Mouse (Mus musculus) hindbrain, embryonic 12.5 days (tissue): ENCODE results near the gene Gm2916. TPM values are rescaled to one million over a fixed set of nuclear protein-coding genes. Genes with fewer than 3 reads are reported as not detected.
"Not testable (repeated sequence)": the region's sequence is repeated elsewhere in the genome, so short reads cannot be mapped to it uniquely, and the experiment has no call there.

Experiments used
- ATAC-seq: fragments of 200-750 bp; cut with Nextera tagmentation; 2 replicates; pipeline ENCODE4 v1.8.0; 2017; ENCODE audit warnings: moderate TSS enrichment; ENCODE audit not compliant: low FRiP score
- H3K27ac ChIP-seq: fragments of 300-500 bp; sonication (generic); 2 replicates; pipeline ENCODE4 v1.5.1; 2016; ENCODE audit warnings: mild to moderate bottlenecking
- H3K27me3 ChIP-seq: fragments of 300-500 bp; sonication (generic); 2 replicates; pipeline ENCODE4 v1.6.1; 2016; ENCODE audit warnings: mild to moderate bottlenecking
- H3K36me3 ChIP-seq: fragments of 300-500 bp; sonication (generic); 2 replicates; pipeline ENCODE4 v1.6.1; 2016; ENCODE audit warnings: mild to moderate bottlenecking
- H3K4me1 ChIP-seq: fragments of 300-500 bp; sonication (generic); 2 replicates; pipeline ENCODE4 v1.6.1; 2016
- H3K4me2 ChIP-seq: fragments of 300-500 bp; sonication (generic); replicated peaks from 2 replicates; pipeline ENCODE4 v1.6.1; 2016; ENCODE audit warnings: mild to moderate bottlenecking
- H3K4me3 ChIP-seq: fragments of 300-500 bp; sonication (generic); 2 replicates; pipeline ENCODE4 v1.5.1; 2016; ENCODE audit warnings: mild to moderate bottlenecking
- H3K9ac ChIP-seq: fragments of 300-500 bp; sonication (generic); 2 replicates; pipeline ENCODE4 v1.6.1; 2016; ENCODE audit warnings: mild to moderate bottlenecking, moderate library complexity
- H3K9me3 ChIP-seq: fragments of 300-500 bp; sonication (generic); replicated peaks from 2 replicates; pipeline ENCODE4 v1.6.1; 2016; ENCODE audit warnings: mild to moderate bottlenecking
- WGBS: fragments of 180-500 bp; shearing (Covaris S2); methylation state at CpG from one replicate; pipeline ENCODE4 v1.1.7; 2016; 5-methylcytosine and 5-hydroxymethylcytosine counted together
- polyA plus RNA-seq: library from polyadenylated mRNA; unstranded; fragments of >200 nt; fragmentation: Nextera tagmentation; extraction: Ambion mirVana; gene quantifications from 2 replicates; pipeline ENCODE4 v1.2.1, GENCODE M21; 2016

Gm2916 gene
- polyA plus RNA-seq, result 0.26 TPM in 1 of 2 replicates, not detected in the other

GRCm38 (mm10) chr14:3883872-3884271, at the start of gene Gm2916:
Gene Gm2916, plus strand, starts transcription at chr14:3884172.
- not testable (repeated sequence) for H3K27ac ChIP-seq, H3K4me3 ChIP-seq, H3K9ac ChIP-seq, H3K36me3 ChIP-seq, H3K9me3 ChIP-seq, H3K4me1 ChIP-seq, H3K27me3 ChIP-seq, ATAC-seq, H3K4me2 ChIP-seq
- WGBS, result no CpG with 5 or more reads among the region's 1 CpGs

GRCm38 (mm10) chr14:3845945-3846344, 38.0 kb upstream of the Gm2916 start, which contains the start of gene Gm3033:
Gene Gm3033, plus strand, starts transcription at chr14:3846245.
- not testable (repeated sequence) for H3K4me2 ChIP-seq, H3K9me3 ChIP-seq, H3K36me3 ChIP-seq, H3K9ac ChIP-seq, H3K4me3 ChIP-seq, H3K27ac ChIP-seq, H3K4me1 ChIP-seq, ATAC-seq, H3K27me3 ChIP-seq
- WGBS, result no CpG with 5 or more reads among the region's 2 CpGs

- WGBS, result 33% methylated on average over 1 of the region's 2 CpGs
Observed at GRCm38 (mm10) chr14:3931456-3931855, 47.5 kb downstream of the Gm2916 start, which contains the start of gene Gm3029. Gene Gm3029, plus strand, starts transcription at chr14:3931756.

GRCm38 (mm10) chr14:3963247-3963646, 79.3 kb downstream of the Gm2916 start, which contains the start of gene Gm3095:
Gene Gm3095, plus strand, starts transcription at chr14:3963547.
- H3K27ac ChIP-seq, H3K4me1 ChIP-seq, H3K36me3 ChIP-seq, H3K9ac ChIP-seq, H3K27me3 ChIP-seq, H3K9me3 ChIP-seq, ATAC-seq, H3K4me3 ChIP-seq, H3K4me2 ChIP-seq: not testable (repeated sequence)
- WGBS, result no CpG with 5 or more reads among the region's 2 CpGs

More at GRCm38 (mm10) chr14:3931456-3931855, 47.5 kb downstream of the Gm2916 start, which contains the start of gene Gm3029:
- ATAC-seq, H3K9me3 ChIP-seq, H3K9ac ChIP-seq, H3K4me2 ChIP-seq, H3K27me3 ChIP-seq, H3K4me1 ChIP-seq, H3K36me3 ChIP-seq, H3K27ac ChIP-seq, H3K4me3 ChIP-seq: not testable (repeated sequence)

Other genes starting within 250 kb of the Gm2916 start
- gene Gm3012, start 249.7 kb upstream of the Gm2916 start, polyA plus RNA-seq, result not detected in 2 replicates
- 3.9 and 5.7 TPM in 2 replicates for gene Gm3020, start 232.1 kb upstream of the Gm2916 start, polyA plus RNA-seq
- not detected in 2 replicates for gene Gm3043, start 195.4 kb upstream of the Gm2916 start, polyA plus RNA-seq
- gene Gm3002, start 74.1 kb upstream of the Gm2916 start, polyA plus RNA-seq, result 0.83 and 2.5 TPM in 2 replicates
- 0.40 TPM in 1 of 2 replicates, not detected in the other for gene Gm3033, start 37.9 kb upstream of the Gm2916 start, polyA plus RNA-seq
- not detected in 2 replicates for gene Gm3029, start 47.6 kb downstream of the Gm2916 start, polyA plus RNA-seq
- 0.16 and 0.31 TPM in 2 replicates for gene Gm3095, start 79.4 kb downstream of the Gm2916 start, polyA plus RNA-seq
- not detected in 2 replicates for gene Gm3099, start 114.2 kb downstream of the Gm2916 start, polyA plus RNA-seq
- 0.53 and 0.72 TPM in 2 replicates for gene Gm5796, start 139.8 kb downstream of the Gm2916 start, polyA plus RNA-seq
- gene Gm3115, start 199.9 kb downstream of the Gm2916 start, polyA plus RNA-seq, result not detected in 2 replicates
- gene Gm8108, start 226.4 kb downstream of the Gm2916 start, polyA plus RNA-seq, result 0.87 and 0.89 TPM in 2 replicates